Comparison of ENCODE assay signal across 1 mouse cellular context in genomic region chr5:36581924-36582642, GRCm38 (mm10).
TF ChIP-seq lines count a peak whose summit lies in the region.

No protein-coding gene starts in this region.

TF ChIP-seq in CH12.LX, 34 proteins besides CTCF, POLR2A, EP300 and RAD21 (continued from another document):
- peak; percentile 69; the same call in 1 of the 2 replicates for TF ChIP-seq CHD2 (IDR thresholded peaks at IDR 0.05; ENCODE audit: low read length)
- no peak for TF ChIP-seq E2F4 (IDR thresholded peaks at IDR 0.05; ENCODE audit: insufficient replicate concordance, low read depth, low read length)
- TF ChIP-seq ETS1 (conservative IDR thresholded peaks at IDR 0.05; ENCODE audit: low read depth, low read length): peak; percentile 23; the same call in 1 of the 2 replicates
- TF ChIP-seq SMC3 (IDR thresholded peaks at IDR 0.05; ENCODE audit: low read depth, low read length): peak; percentile 27; the same call in 1 of the 2 replicates
- TF ChIP-seq JUND (conservative IDR thresholded peaks at IDR 0.05; ENCODE audit: low read depth, low read length): no peak
- no peak; the same call in 1 of the 2 replicates for TF ChIP-seq RCOR1 (conservative IDR thresholded peaks at IDR 0.05; ENCODE audit: low read depth, low read length)
- peak; percentile 76 for TF ChIP-seq TBP (conservative IDR thresholded peaks at IDR 0.05; ENCODE audit: low read depth, low read length)
- TF ChIP-seq JUN (IDR thresholded peaks at IDR 0.05; ENCODE audit: insufficient read depth, low read depth, low read length): no peak
- no peak for TF ChIP-seq USF1 (IDR thresholded peaks at IDR 0.05; ENCODE audit: low read depth, low read length)
- peak; percentile 33; the same call in 1 of the 2 replicates for TF ChIP-seq MEF2A (IDR thresholded peaks at IDR 0.05; ENCODE audit: borderline replicate concordance, low read depth, low read length)
- TF ChIP-seq ZMIZ1 (IDR thresholded peaks at IDR 0.05; ENCODE audit: low read depth, low read length): no peak; the same call in none of the 2 replicates
- TF ChIP-seq ZKSCAN1 (IDR thresholded peaks at IDR 0.05; ENCODE audit: borderline replicate concordance, low read depth, low read length): no peak
- TF ChIP-seq GABPA (IDR thresholded peaks at IDR 0.05; ENCODE audit: insufficient replicate concordance, low read depth, low read length): no peak; the same call in 1 of the 2 replicates
